Mouse (Mus musculus): ENCODE measurements around the gene Parg. TPM values are rescaled to one million over a fixed set of nuclear protein-coding genes. Genes with fewer than 3 reads are reported as not detected.
"Not testable (repeated sequence)": the region's sequence is repeated elsewhere in the genome, so short reads cannot be mapped to it uniquely, and the experiment has no call there.

Parg gene
- polyA plus RNA-seq, 1 experiment from 2014 or later = 7.4 TPM

GRCm38 (mm10) chr14:32168653-32169231, 33.0 kb upstream of the Parg start:
- peak; percentile 74 for DNase-seq
- peak; percentile 99 for TF ChIP-seq EP300 (IDR thresholded peaks at IDR 0.05; ENCODE audit: low read depth)
- TF ChIP-seq CTCF (IDR thresholded peaks at IDR 0.05; ENCODE audit: low read depth) = no peak
- H3K9ac ChIP-seq (replicated peaks) = peak overlapping the region; percentile 65
- ATAC-seq = peak; percentile 78
- peaks cover 36% of the 10 kb centered on the region for H3K4me1 ChIP-seq (ENCODE audit: insufficient read depth)
- H3K4me3 ChIP-seq (ENCODE audit: low read depth, low read length) = peak overlapping the region; percentile 60
- H3K4me2 ChIP-seq (ENCODE audit: low read depth, low read length) = peak overlapping the region; percentile 79
- peak overlapping the region; percentile 93 for H3K27ac ChIP-seq (ENCODE audit: low read depth)
- WGBS (ENCODE audit: insufficient replicate concordance) = 31% methylated on average over 3 of the region's 3 CpGs
- H3K9me3 ChIP-seq (ENCODE audit: low read length) = no peaks in the 10 kb centered on the region
- H3K27me3 ChIP-seq (ENCODE audit: insufficient read depth, low read length) = no peaks in the 10 kb centered on the region
- H3K36me3 ChIP-seq (replicated peaks; ENCODE audit: insufficient read depth, low read length) = peaks cover 41% of the 10 kb centered on the region

- H3K27ac ChIP-seq (ENCODE audit: low read depth) = no peak overlapping the region; the same call in 1 of the 2 replicates
- H3K4me2 ChIP-seq (ENCODE audit: low read depth, low read length) = peak overlapping the region; percentile 79
- no peak for DNase-seq
- no peak for ATAC-seq
- peaks cover 27% of the 10 kb centered on the region for H3K4me1 ChIP-seq (ENCODE audit: insufficient read depth)
- H3K9me3 ChIP-seq (ENCODE audit: low read length) = no peaks in the 10 kb centered on the region
- H3K27me3 ChIP-seq (ENCODE audit: insufficient read depth, low read length) = no peaks in the 10 kb centered on the region
- H3K36me3 ChIP-seq (replicated peaks; ENCODE audit: insufficient read depth, low read length) = peaks cover 51% of the 10 kb centered on the region
- peak overlapping the region; percentile 60 for H3K4me3 ChIP-seq (ENCODE audit: low read depth, low read length)
- no peak for TF ChIP-seq EP300 (IDR thresholded peaks at IDR 0.05; ENCODE audit: low read depth)
- TF ChIP-seq CTCF (IDR thresholded peaks at IDR 0.05; ENCODE audit: low read depth) = no peak
- WGBS (ENCODE audit: insufficient replicate concordance) = 87% methylated on average over 4 of the region's 4 CpGs
- H3K9ac ChIP-seq (replicated peaks) = no peak overlapping the region
Measured at GRCm38 (mm10) chr14:32170137-32170536, 31.6 kb upstream of the Parg start.

GRCm38 (mm10) chr14:32175310-32175709, 26.4 kb upstream of the Parg start:
- 68% methylated on average over 2 of the region's 2 CpGs for WGBS (ENCODE audit: insufficient replicate concordance)
- Histone ChIP-seq H3K4me2 (ENCODE audit: low read depth, low read length) (no peak overlapping the region), H3K36me3 (replicated peaks; ENCODE audit: insufficient read depth, low read length) (peaks cover 68% of the 10 kb centered on the region), H3K4me1 (ENCODE audit: insufficient read depth) (peaks cover 6% of the 10 kb centered on the region), H3K9ac (replicated peaks) (no peak overlapping the region), H3K9me3 (ENCODE audit: low read length) (no peaks in the 10 kb centered on the region), H3K4me3 (ENCODE audit: low read depth, low read length) (no peak overlapping the region), H3K27ac (ENCODE audit: low read depth) (no peak overlapping the region), H3K27me3 (ENCODE audit: insufficient read depth, low read length) (no peaks in the 10 kb centered on the region)
- TF ChIP-seq EP300 (IDR thresholded peaks at IDR 0.05; ENCODE audit: low read depth) (no peak), CTCF (IDR thresholded peaks at IDR 0.05; ENCODE audit: low read depth) (no peak)
- no peak for DNase-seq
- ATAC-seq = no peak

- 87% methylated on average over 4 of the region's 5 CpGs for WGBS (ENCODE audit: insufficient replicate concordance)
- peaks cover 68% of the 10 kb centered on the region for H3K36me3 ChIP-seq (replicated peaks; ENCODE audit: insufficient read depth, low read length)
- not testable (repeated sequence) for H3K9me3 ChIP-seq (ENCODE audit: low read length); H3K4me3 ChIP-seq (ENCODE audit: low read depth, low read length); H3K4me1 ChIP-seq (ENCODE audit: insufficient read depth); H3K27me3 ChIP-seq (ENCODE audit: insufficient read depth, low read length); ATAC-seq; H3K4me2 ChIP-seq (ENCODE audit: low read depth, low read length); H3K9ac ChIP-seq (replicated peaks); DNase-seq; H3K27ac ChIP-seq (ENCODE audit: low read depth)
Measured at GRCm38 (mm10) chr14:32176590-32176989, 25.2 kb upstream of the Parg start.

GRCm38 (mm10) chr14:32179393-32180195, 22.2 kb upstream of the Parg start:
- peaks cover 68% of the 10 kb centered on the region for H3K36me3 ChIP-seq (replicated peaks; ENCODE audit: insufficient read depth, low read length)
- H3K27ac ChIP-seq (ENCODE audit: low read depth) = peak overlapping the region; percentile 77
- H3K9ac ChIP-seq (replicated peaks) = no peak overlapping the region
- ATAC-seq = peak; percentile 76
- no peak for TF ChIP-seq CTCF (IDR thresholded peaks at IDR 0.05; ENCODE audit: low read depth)
- peak; percentile 65 for TF ChIP-seq EP300 (IDR thresholded peaks at IDR 0.05; ENCODE audit: low read depth)
- no peak overlapping the region for H3K4me3 ChIP-seq (ENCODE audit: low read depth, low read length)
- DNase-seq = no peak
- H3K9me3 ChIP-seq (ENCODE audit: low read length) = no peaks in the 10 kb centered on the region
- 78% methylated on average over 10 of the region's 10 CpGs for WGBS (ENCODE audit: insufficient replicate concordance)
- H3K4me1 ChIP-seq (ENCODE audit: insufficient read depth) = 0 out of 2 replicates have a peak, but pooled peaks cover 5% of the 10 kb centered on the region
- H3K4me2 ChIP-seq (ENCODE audit: low read depth, low read length) = no peak overlapping the region
- H3K27me3 ChIP-seq (ENCODE audit: insufficient read depth, low read length) = no peaks in the 10 kb centered on the region

- H3K36me3 ChIP-seq (replicated peaks; ENCODE audit: insufficient read depth, low read length) = peaks cover 70% of the 10 kb centered on the region
- 68% methylated on average over 6 of the region's 6 CpGs for WGBS (ENCODE audit: insufficient replicate concordance)
- ATAC-seq = peak; percentile 75
Measured at GRCm38 (mm10) chr14:32180861-32181260, 20.9 kb upstream of the Parg start.

More at GRCm38 (mm10) chr14:32180861-32181260, 20.9 kb upstream of the Parg start:
- Histone ChIP-seq H3K9me3 (ENCODE audit: low read length) (no peaks in the 10 kb centered on the region), H3K4me3 (ENCODE audit: low read depth, low read length) (no peak overlapping the region), H3K4me2 (ENCODE audit: low read depth, low read length) (no peak overlapping the region), H3K27ac (ENCODE audit: low read depth) (peak overlapping the region; percentile 7; the same call in 1 of the 2 replicates), H3K4me1 (ENCODE audit: insufficient read depth) (0 out of 2 replicates have a peak, but pooled peaks cover 5% of the 10 kb centered on the region), H3K9ac (replicated peaks) (no peak overlapping the region), H3K27me3 (ENCODE audit: insufficient read depth, low read length) (no peaks in the 10 kb centered on the region)
- no peak for DNase-seq
- TF ChIP-seq EP300 (IDR thresholded peaks at IDR 0.05; ENCODE audit: low read depth) (no peak), CTCF (IDR thresholded peaks at IDR 0.05; ENCODE audit: low read depth) (no peak)

All from liver, postnatal 0 days (tissue).